Mouse (Mus musculus) ZHBTc4 (cell line): ENCODE measurements around the gene Atp13a3.
"Not testable (repeated sequence)": the region's sequence is repeated elsewhere in the genome, so short reads cannot be mapped to it uniquely, and the experiment has no call there.

ENCODE experiments used
- DNase-seq: peaks from one replicate; pipeline ENCODE4 v3.0.0-alpha.2; 2011; ENCODE audit warnings: low read depth, low spot score

The Atp13a3 gene

DNA sequence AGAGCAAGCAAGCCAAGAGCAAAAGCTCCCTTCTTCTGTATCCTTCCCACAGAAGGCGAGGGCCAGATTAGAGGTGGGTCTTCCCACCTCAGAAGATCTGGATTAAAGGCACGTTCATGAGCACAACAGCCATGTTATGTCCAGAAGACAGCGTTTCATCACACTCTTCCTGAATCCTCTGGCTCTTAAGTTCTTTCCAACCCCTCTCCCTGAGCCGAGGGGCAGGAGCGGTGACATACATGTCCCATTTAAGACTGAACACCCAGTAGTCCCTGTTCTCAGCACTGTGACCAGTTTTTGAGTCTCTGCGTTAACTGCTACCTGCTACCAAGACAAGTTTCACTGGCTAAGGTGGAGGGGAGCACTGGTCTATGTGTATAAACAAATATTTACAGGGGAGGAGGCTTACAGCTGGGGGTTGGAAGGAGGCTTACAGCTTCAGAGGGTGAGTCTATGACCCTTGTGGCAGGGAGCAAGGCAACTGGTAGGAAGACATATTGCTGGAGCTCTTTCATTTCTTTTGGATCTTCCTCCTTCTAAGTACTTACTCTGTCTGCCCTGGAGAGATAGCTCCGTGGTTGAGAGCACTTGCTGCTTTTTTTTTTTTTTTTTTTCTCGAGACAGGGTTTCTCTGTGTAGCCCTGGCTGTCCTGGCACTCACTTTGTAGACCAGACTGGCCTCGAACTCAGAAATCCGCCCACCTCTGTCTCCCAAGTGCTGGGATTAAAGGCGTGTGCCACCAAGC, at the start of gene Atp13a3:
Gene Atp13a3, minus strand, starts transcription at position 51 of the 746 bp plus-strand sequence.
- no peak for DNase-seq

DNA sequence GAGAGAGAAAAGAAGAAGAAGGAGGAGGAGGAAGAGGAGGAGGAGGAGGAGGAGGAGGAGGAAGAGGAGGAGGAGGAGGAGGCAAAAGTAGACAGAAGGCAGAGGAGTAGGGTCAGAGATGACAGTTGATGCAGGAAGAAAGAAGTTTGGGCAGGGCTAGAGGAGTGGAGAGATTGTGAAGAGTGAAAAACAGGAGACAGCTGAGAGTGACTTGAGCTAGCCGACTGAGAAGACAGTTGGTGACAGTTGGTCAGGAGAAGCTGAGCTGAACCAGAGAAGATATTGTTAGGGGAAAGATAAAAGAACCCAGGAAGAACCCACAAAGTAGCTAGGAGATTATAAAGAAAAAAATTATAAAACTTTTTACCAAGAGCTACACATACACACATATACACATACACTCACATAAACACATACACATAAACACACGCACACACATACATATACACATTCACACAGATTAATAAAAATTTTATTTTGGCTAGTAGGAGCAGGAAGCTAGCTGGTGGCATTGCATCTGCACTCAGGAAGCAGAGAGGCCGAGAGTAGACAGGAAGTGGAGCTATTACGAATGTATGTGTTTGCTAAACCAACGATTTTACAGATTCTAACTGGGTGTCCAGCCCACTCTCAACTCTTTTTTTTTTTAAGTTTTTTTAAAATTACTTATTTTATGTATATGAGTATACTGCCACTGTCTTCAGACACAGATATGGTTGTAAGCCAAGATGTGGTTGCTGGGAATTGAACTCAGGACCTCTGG, 47.6 kb upstream of the Atp13a3 start:
- no peak for DNase-seq

DNA sequence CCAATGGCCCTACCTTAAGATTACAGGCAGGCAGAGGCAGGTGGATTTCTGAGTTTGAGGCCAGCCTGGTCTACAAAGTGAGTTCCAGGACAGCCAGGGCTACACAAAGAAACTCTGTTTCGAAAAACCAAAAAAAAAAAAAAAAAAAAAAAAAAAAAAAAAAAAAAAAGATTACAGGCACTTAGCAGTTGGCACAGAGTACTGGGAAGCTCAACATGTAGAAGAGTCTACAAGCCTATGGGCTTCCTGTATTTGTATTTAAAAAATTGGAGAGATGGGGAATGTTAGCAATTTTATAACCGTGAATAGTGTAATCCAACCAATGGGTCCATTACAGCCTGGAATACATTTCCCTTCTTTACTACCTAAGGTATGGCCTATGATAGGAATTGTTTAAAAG, 45.4 kb upstream of the Atp13a3 start:
- DNase-seq = not testable (repeated sequence)

DNA sequence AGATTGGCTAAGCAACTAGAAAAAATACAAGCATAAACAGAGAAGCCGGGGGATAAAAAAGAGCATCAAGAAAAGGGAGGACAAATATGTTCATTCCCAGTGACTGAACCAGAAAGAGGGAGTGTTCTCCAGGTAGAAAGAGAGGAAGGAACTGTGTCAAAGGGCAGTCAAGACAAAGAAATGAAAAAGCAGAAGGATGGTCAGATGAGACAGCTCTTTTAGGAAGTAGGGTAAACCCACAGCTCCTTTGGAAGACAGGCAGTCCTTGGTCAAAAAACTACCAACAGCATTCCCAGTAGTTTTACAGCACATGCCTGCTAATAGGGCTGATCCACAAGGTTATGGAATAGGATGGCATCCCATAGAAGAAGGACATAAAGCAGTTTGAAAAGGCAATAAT, 43.2 kb upstream of the Atp13a3 start:
- DNase-seq = no peak

DNA sequence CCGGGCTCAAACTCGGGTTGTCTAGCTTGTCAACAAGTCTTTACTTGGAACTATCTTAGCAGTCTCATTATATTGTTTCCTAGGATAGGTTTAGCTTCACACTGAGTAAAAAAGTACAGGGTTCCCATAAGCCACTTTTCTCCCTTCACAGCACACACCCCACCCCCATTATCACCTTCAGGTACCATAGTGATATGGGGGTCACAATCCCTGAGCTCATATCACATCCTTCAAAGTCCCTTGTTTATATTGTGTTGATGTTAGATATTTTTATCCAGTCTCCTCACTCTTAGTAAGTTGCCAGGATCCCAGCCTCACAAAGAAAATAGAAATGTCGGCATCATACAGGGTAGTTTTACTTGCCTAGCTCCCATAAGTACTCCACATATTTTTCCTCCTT, 42.4 kb upstream of the Atp13a3 start:
- DNase-seq = no peak

DNA sequence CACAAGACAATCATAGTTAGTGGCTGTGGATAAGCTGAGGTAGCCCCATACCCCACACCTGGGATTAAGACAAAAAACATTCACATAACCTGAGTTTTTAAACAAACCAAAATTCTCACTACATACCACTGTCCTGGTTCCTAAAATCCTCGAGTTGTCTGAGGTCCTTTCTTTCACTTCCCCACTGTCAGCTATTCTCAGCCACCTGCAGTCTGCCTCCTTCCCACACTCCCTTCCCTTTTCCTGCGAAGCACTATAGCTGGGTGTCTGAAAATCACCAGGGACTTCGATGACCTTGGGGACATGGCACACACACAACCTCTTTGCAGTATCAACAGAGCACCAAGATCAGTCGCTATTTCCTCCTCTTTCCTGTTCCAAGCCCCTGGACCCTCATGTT, 41.9 kb upstream of the Atp13a3 start:
- no peak for DNase-seq

DNA sequence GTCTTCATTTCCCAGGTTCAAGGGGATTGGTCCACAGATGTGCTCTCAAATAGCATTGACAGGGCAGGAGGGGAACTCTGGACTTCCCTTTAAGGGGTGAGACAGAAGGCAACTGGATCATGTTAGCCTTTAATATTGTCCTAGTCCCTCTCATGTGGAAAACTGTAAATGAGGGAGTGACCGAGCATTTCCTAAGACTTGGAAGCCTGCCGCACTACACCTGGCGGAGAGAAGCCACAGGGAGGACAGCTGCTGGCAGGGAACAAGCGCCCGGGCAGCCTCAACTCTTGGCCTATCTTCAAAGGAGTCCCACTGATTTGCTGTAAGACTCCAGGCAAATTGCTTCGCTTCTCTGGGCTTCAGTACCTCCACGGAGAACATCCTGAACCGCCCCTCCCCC, 37.6 kb upstream of the Atp13a3 start:
- DNase-seq = peak; percentile 28

DNA sequence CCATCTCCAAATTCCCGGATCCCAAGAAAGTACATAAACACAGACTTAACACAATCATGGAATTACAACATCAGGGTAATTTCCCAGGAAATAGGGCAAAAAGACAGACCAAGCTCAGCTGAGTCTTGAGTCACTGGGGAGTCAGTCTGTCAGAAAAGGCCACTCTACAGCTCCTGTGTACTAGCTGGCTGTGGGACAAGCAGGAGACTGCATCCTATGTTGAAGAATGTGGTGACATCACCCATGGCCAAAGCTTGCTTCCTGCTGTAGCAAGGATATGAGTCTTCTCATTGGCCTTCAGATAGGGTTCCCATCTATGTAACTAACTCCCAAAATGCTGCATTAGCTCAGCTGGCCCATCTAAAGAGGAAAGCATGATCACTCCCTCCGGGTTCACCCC, 36.7 kb upstream of the Atp13a3 start:
- no peak for DNase-seq

DNA sequence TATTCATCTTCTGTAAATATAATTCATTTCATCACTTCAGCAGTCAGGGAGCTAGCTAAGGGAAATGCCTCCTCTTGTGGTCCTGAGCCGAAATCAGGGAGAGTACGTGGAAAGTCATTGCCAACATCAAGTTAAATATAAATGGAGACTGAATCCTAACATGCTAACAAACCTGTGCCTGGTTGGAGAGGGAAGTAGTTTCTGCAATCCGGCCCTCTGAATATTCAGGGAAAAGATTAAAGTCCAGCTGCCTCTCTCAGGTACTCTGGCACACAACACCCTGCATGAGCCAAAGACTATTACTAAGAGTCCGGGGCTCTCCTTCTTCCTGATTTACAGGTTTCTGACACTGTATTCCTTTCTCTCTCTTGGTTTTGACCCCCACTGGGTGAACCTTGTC, 35.6 kb upstream of the Atp13a3 start:
- DNase-seq = no peak

DNA sequence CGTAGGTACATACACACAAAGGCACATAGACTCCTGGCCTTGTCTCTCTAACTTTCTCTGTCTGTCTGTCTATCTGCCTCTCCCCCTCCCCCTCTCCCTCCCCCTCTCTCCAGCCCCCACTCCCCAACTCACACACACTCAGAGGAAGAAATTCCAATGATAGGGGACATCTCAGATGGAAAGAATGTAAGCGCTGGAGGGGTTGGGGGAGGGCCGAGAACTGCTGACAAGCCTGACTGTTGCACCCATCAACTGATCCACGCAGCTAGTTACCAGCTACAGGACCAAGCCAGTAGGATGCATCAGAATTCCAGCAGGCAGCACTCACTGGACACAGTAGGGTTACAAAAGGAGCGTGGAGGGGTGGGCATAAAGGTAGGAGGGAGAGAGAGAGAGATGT, 34.1 kb upstream of the Atp13a3 start:
- peak; percentile 42 for DNase-seq

DNA sequence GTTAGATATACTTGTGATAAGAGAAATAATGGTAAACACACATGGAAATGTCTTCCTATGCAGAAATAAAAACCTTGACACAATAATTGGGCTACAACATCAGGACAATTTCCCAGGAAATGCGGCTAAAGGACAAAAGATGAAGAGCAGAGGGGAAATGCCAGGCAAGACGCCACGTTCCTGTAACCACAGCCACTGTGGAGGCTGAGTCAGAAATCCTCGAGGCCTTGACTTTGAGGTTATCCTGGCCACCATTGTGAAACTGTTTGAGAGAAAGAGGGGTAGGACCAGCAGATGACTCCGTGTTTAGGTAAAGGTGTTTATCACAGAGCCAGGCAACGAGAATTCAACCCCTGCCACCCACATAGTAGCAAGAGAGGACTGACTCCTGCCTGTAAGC, 33.6 kb upstream of the Atp13a3 start:
- no peak for DNase-seq

DNA sequence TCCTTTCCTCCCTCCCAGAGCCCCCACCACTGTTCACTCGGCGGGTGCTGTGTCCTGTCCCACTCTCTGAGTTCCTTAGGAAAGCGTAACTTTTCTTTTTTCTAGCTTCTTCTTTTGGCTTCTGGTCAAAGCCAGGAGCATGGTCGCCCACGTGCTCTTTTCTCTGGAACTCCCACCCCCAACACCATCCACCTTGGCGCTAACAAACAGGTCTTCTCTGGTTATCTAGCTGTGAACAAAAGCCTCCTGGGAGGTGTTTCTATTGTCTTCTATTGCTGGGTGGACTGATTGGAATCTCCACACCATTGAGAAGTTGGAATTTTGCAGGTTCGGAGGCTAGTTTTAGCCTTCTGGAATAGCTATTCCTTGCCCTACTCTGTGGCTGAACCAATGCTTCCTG, 30.5 kb upstream of the Atp13a3 start:
- peak; percentile 52 for DNase-seq

DNA sequence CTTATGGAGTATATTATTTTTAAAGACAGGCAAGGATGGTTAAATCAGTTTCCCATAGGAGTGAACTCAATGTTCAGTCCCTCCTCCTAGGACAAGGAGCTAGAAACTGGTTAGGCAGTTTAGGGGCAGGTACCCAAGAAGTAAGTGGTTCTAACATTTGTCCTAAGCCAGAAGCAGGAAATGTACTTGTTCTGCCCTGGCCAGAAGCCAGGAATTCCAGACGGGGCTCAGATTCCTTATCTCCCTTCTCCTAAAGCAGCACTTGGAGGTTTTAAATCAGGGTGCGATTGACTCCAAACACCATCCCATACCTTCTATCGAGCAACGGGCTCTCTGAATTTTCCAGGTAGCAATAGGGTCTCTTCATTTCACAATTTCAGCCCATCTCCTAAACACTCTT, 29.6 kb upstream of the Atp13a3 start:
- DNase-seq = peak; percentile 30

DNA sequence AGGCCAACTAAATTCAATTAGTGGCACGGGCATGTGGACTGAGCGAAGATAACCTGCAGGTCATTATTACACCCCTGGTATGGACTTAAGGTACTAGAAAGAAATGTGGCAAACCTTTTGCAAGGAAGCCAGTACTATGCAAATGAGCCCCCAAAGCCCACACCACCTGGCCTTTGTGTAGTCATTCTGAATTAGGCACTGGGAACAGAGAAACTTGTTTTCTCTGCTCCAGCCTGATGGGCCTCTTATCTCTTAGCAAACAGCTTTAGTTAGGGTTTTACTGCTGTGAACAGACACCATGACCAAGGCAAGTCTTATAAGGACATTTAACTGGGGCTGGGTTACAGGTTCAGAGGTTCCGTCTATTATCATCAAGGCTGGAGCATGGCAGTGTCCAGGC, 27.4 kb upstream of the Atp13a3 start:
- DNase-seq = no peak

DNA sequence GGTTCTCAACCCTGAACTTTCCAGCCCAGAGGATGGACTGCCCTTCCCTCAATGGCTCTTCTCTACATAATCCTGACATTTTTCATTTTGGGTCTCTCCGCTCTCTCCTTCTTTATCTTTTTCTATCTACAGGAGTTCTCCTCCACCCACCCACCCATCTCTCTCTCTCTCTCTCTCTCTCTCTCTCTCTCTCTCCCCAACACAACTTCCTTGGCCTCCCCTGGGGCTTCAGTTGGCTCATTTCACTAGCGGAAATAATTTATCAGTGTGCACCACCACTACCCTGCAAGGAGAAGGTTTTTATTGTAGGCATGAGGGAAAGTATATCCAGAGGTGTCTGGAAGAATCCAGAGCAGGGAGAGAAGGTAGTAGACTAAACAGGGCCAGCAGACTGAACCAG, 26.3 kb upstream of the Atp13a3 start:
- DNase-seq = no peak

DNA sequence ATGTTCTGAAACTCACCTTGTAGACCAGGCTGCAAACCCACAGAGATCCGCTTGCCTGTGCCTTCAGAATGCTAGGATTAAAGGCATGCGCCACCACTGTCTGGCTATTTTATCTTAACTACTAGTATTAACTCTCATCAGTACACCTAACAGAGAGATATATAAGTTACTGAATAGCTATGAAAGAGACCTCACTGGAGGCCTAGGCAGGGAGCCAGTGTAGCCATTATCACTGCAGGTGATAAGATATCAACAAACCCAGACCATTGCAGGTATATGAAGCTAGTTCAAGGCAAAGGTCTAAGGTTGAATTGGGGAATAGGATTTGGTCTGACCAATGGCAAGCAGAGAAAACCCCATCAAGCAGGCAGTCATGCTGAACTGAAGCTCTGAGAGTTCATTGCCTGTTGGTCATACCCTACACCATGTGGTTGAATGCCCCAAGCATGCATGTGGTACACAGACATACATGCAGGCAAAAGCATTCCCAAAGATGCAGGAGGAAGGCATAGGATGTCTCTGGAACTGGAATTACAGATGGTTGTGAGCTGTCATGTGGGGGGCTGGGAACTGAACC, 24.8 kb upstream of the Atp13a3 start:
- no peak for DNase-seq

DNA sequence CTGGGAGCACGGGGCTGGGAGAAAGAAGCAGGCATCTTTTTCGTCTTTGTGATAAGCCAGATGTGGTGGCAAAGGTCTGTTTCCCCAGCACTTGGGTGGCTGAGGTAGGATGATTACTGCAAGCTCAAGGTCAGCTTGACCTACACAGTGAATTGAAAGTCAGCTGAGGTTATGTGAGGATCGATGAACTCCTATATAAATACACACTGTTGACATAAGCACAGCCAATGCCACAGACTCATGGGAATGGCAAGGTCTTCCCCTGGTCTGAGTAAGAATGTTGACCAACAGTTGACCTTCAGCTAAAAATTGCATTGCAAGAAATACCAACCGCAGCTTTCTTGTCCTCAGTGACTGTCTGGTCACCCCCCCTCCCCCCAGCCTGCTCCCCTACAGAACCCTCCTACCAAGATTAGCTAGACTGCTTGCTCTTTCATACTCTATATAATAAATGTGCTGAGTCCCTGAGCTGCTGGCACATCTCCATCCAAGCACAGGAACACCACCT, 23.0 kb upstream of the Atp13a3 start:
- no peak for DNase-seq

DNA sequence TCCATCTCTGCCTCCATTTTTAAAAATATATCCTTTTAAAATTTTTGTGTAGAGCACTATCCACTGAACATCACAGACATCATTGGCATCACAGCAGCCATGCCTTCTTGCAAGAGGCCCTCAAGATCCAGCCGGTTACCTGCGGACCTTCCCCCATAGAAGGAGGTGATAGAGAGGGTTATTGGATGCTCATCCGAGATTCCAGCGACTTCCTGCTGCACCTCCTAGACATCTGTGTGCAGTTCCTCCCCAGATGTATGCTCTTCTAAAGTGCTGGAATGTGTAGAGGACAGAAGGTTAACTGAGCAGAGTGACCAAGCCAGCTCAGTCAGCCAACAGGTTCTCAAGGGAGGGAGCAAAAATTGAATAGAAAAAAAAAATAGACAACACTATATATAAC, 21.7 kb upstream of the Atp13a3 start:
- no peak for DNase-seq

DNA sequence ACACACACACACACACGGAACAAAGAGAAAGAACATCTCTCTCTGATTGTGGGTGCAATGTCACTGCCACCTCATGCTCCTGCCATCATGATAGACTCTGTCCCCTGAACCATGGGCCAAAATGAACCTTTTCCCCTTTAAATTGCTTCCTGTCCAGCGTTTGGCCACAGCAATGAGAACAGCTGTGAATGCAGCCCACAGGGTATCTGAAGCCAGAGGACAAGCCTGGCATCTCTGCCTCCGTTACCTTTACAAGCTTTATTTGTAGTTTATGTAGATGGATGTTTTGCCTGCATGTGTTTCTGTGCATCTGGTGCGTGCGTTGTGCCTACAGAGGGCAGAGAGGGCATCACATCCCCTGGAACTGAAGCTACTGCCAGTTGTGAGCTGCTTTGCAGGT, 21.2 kb upstream of the Atp13a3 start:
- DNase-seq = no peak

DNA sequence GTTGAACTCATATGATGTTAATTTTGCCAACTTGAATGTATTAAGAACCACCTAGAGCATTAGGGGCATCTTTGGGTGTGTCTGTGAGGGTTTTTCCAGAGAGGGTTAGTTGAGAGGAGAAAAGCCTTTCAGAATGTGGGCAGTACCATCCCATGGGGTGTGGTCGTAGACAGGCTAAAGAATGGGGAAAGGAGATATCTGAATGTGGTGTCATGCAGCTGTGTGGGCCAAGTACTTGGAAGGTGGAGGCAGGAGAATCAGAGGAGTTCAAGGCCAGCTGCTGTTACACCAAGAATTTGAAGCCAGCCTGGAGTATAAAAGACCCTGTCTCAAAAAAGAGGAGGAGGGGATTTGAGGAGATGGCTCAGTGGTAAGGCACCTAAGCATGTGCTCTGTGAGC, 20.2 kb upstream of the Atp13a3 start:
- DNase-seq = peak; percentile 38

DNA sequence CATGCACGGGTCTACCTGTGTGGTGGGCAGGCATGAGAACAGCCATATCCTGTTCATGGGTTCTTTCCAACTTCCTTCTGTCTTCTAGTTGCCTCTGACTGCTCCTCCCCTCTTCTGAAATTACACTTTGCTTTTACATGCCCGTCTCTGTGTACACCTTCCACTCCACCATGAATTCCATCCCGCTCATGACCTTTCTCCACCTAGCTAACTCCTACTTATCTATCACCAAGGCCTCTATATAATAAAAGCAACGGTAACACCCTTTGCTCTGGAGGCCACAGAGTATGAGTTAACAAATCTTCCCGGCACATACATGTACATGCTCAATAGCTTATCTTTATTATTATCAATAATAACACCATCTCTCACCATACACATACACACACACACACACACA, 18.3 kb upstream of the Atp13a3 start:
- no peak for DNase-seq

DNA sequence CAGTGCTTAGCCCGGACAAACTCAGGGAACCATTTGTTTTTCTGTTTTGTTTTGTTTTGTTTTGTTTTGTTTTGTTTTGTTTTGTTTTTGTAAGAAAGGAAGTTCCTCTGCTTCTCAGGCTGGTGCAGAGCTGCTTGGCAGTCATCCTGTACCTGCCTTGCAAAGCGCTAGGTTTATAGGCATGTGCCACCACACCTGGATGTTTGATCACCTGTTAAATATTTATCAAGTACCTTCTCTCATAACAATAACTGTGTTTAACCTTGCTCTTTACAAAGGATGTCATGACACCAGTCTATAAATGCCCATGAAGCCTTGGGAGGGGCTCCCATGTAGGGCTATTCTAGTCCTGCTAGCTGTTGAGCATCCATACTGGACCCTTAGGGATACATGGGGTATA, 10.9 kb upstream of the Atp13a3 start:
- no peak for DNase-seq

DNA sequence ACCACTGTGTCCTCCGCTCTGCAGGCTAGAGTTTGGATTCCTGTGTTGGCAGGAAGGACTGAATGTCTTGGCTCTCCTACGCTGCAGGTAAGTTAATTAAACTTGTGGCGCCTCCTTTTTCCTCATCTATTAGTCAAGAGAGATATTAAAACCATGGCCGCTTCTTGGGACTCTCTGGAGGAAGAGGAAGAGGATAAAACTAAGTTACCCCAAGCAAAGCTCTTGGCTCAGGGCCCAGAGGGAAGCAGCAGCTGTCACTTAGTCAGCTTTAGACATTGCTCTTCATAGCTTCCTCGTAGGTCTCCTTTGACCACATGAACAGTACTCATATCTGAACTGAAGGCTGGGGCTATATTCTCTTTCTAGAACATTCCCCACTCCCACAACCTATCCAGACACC, 10.5 kb upstream of the Atp13a3 start:
- DNase-seq = no peak
